Mouse (Mus musculus) frontal cortex, postnatal 25 days (tissue): ENCODE results near the gene Gm20721.

Source experiments
- DNase-seq, 2 experiments: peaks; one replicate each; pipeline ENCODE4 v3.0.0; 2022; ENCODE audit warnings: low spot score in 2 of 2

Gm20721 gene

GRCm38 (mm10) chr2:174298471-174298870, 48.0 kb downstream of the Gm20721 start:
- no peak for DNase-seq

DNA sequence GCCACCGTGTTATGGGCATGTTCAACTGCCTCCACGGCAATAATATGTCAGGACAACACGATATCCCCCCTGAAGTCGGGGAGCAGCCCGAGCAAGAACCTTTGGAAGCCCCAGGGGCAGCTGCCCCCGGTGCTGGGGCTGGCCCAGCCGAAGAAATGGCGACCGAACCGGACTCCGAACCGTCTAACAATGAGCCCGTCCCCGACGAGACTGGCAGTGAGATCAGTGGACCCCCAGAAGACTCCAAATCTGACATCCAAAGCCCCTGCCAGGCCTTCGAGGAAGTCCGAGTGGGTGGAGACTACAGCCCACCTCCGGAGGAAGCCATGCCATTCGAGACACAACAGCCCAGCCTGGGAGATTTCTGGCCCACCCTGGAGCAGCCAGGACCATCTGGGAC, 48.7 kb downstream of the Gm20721 start:
- DNase-seq = no peak

GRCm38 (mm10) chr2:174297086-174297571, 49.4 kb downstream of the Gm20721 start:
- DNase-seq = no peak

GRCm38 (mm10) chr2:174295900-174296465, 50.5 kb downstream of the Gm20721 start:
- no peak for DNase-seq

- peak; percentile 43 to 62 for DNase-seq
Measured at GRCm38 (mm10) chr2:174295175-174295899, 51.2 kb downstream of the Gm20721 start.

- no peak for DNase-seq
Measured at GRCm38 (mm10) chr2:174294457-174294856, 52.1 kb downstream of the Gm20721 start.

DNA sequence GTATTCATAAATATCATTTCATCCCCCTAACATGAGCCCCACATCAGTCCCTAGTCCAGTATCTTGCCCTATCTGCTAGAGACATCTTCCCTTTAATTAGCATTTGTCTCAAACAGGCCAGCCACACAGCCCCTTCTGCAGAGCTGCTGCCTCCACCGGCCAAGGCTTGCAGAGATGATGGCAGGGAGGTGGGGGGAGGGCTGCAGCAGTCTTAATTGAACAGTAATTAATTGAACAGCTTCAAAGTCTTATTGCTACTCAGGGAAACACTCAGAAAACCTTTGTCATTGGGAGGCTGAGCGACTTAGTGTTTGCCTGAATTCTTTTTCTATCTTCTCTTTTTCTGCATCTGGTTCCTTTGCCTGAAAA, 54.9 kb downstream of the Gm20721 start:
- DNase-seq = no peak

GRCm38 (mm10) chr2:174291029-174291661, 55.4 kb downstream of the Gm20721 start:
- DNase-seq = no peak

DNA sequence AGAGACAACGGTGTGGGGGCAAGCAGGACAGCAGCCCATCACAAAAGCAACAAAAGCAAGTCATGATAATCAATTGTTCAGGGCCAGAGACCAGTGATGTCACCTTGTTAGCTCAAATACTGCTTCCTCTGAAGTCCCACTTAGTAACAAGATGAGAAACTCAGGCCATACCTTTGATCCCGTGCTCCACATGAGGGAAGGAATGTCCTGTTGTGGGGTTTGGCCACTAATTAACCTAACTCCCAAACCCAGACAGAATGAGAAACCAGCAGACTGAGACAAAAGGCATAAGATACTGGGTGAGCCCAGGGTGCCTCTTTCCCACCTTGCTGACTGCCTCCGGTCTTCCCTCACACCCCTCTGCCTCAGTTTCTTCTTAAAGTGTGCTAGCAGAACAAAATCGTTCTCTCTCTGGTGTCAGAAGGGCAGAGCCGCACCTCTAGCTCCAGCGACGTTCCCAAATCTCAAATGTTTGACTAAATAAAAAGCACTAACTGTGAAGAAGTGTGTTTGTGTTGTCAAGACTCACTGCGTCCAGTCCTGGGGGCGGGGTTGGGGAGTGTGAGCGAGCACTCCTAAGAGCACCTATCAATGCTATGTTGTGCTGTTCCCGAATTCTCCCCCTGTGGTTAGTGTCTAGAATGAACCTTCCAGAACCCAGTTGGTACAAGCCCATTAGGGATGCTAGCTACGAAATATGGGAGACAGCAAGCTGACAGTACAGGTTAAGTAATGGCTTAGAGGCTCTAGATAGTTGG, 57.7 kb downstream of the Gm20721 start:
- no peak for DNase-seq

DNA sequence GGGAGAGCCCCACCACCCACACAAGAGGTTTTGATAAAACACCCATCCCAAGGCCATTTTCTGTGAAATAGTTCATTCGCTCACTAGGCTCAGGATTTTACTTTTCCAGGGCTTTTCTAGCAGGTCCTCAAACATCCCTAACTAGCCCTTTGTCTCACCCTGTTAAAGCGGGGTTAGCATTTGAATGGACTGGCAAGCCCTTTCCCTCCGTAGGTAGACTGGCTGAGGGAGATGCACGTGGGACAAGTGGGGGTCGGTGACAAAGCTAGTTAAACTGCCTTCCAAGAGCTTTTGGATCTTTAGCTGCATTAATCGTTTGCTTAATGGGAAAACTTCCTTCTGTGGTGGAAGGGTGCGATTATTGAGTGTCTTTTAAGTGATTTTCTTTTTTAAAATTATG, 58.6 kb downstream of the Gm20721 start:
- no peak for DNase-seq

- no peak for DNase-seq
Measured at GRCm38 (mm10) chr2:174285921-174286470, 60.5 kb downstream of the Gm20721 start.

- DNase-seq = no peak
Measured at GRCm38 (mm10) chr2:174284807-174285457, 61.6 kb downstream of the Gm20721 start.

GRCm38 (mm10) chr2:174284011-174284410, 62.5 kb downstream of the Gm20721 start, which contains the start of gene Gnas:
Gene Gnas, plus strand, starts transcription at chr2:174284320.
- DNase-seq = no peak

- DNase-seq = no peak
Measured at GRCm38 (mm10) chr2:174283341-174283740, 63.2 kb downstream of the Gm20721 start.
